Mouse (Mus musculus): ENCODE data around the gene Frmd4a.
"Not testable (repeated sequence)": the region's sequence is repeated elsewhere in the genome, so short reads cannot be mapped to it uniquely, and the experiment has no call there.

Gene Frmd4a

GRCm38 (mm10) chr2:4194324-4195014, 177.0 kb downstream of the Frmd4a start:
- DNase-seq (ENCODE audit: low read depth in 2 of 2, low spot score in 2 of 2) = no peak

DNA sequence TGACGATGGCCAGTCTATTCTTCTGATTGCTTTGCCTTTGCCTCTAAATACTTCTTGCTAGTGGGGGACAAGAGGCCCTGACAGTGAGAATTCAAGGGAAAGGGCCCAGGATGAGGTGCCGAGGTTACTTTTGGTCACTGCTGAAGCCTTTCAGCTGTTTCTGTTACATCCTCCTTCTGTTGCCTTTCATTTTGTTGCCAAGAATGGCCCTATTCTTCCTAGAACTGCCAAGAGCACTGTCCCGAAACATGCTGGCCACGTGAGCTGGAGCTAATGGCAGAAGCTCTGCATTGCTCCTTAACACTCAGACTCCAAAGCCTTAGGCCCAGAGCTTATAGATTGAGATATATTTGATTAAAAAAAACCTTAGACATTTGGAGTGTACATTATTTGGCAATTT, 178.5 kb downstream of the Frmd4a start:
- DNase-seq (ENCODE audit: low read depth in 2 of 2, low spot score in 2 of 2) = no peak

GRCm38 (mm10) chr2:4209234-4209633, 191.7 kb downstream of the Frmd4a start:
- DNase-seq (ENCODE audit: low read depth in 2 of 2, low spot score in 2 of 2) = no peak

GRCm38 (mm10) chr2:4222497-4222828, 204.9 kb downstream of the Frmd4a start:
- no peak for DNase-seq (ENCODE audit: low read depth in 2 of 2, low spot score in 2 of 2)

- DNase-seq (ENCODE audit: low read depth in 2 of 2, low spot score in 2 of 2) = no peak
These were observed 205.8 kb downstream of the Frmd4a start for GRCm38 (mm10) chr2:4223316-4223715.

- no peak for DNase-seq (ENCODE audit: low read depth in 2 of 2, low spot score in 2 of 2)
These were observed 209.5 kb downstream of the Frmd4a start for GRCm38 (mm10) chr2:4226941-4227558.

GRCm38 (mm10) chr2:4227563-4227962, 210.0 kb downstream of the Frmd4a start:
- DNase-seq (ENCODE audit: low read depth in 2 of 2, low spot score in 2 of 2) = no peak

- no peak for DNase-seq (ENCODE audit: low read depth in 2 of 2, low spot score in 2 of 2)
These were observed 211.0 kb downstream of the Frmd4a start for GRCm38 (mm10) chr2:4228510-4228909.

DNA sequence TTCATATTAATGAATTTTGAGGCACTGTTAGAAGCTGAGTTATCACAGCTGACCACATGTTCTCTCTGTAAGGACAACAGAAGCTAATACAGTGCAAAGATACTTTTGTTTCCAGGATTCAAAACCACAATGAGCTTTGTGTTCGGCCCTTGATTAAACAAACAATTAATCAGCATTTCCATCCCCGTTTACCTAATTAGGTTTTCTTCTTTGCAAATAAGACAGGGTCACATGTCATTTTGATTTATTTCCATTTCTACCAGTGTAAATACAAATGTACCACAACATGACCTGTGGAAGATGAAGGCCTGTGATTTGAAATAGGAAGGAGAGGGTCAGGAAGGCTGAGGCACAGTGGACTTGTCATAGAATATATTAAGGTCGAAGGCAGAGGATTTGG, 214.8 kb downstream of the Frmd4a start:
- no peak for DNase-seq (ENCODE audit: low read depth in 2 of 2, low spot score in 2 of 2)

DNA sequence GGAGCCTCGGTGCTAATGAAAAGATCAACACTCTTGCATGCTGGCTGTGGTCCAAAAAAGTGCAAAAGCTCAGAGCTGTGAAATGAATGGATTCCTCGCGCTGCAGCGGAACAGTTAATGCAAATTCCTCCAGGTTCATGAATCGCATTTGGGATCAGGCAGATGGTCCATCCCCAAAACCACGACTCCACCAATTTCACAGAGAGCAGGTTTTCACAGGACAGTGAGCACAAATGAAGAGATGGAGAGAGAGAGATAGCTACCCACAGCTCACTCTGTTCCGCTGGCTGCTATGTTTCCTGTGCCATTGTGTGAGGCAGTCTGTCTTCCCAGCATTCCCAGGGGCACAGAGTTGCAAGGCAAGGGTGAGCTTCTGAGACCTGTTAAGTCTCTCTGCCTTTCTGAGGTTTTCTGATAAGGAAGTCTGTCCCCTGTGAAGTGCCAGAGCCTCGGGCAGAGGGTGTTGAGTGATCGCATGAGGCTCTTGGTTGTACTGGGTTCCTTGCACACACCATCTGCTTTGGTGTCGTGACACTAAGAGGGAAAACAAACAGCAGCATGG, 215.3 kb downstream of the Frmd4a start:
- DNase-seq (ENCODE audit: low read depth in 2 of 2, low spot score in 2 of 2) = no peak

- DNase-seq (ENCODE audit: low read depth in 2 of 2, low spot score in 2 of 2) = no peak
These were observed 220.2 kb downstream of the Frmd4a start for GRCm38 (mm10) chr2:4237686-4238085.

DNA sequence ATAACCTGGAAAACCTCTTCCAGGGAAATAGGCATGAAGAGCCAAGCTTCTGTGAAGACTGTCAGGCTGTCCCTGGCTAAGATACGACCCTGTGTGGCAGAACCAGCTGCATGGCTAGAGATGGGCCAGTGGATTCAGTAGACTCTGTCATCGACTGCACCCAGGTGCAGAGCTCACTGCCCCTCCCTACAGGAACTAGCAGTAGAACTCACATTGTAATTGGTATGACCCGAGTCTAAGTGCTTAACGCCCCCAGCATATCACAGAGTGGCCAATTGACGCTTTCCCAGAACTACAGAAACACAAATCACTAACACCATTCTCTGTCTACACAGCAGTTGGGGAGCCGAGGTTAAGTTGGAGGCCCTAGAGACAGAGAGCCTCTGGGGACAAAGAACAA, 232.2 kb downstream of the Frmd4a start:
- DNase-seq (ENCODE audit: low read depth in 2 of 2, low spot score in 2 of 2) = no peak

GRCm38 (mm10) chr2:4252541-4253291, 235.2 kb downstream of the Frmd4a start:
- no peak for DNase-seq (ENCODE audit: low read depth in 2 of 2, low spot score in 2 of 2)

GRCm38 (mm10) chr2:4253348-4253747, 235.8 kb downstream of the Frmd4a start:
- no peak for DNase-seq (ENCODE audit: low read depth in 2 of 2, low spot score in 2 of 2)

DNA sequence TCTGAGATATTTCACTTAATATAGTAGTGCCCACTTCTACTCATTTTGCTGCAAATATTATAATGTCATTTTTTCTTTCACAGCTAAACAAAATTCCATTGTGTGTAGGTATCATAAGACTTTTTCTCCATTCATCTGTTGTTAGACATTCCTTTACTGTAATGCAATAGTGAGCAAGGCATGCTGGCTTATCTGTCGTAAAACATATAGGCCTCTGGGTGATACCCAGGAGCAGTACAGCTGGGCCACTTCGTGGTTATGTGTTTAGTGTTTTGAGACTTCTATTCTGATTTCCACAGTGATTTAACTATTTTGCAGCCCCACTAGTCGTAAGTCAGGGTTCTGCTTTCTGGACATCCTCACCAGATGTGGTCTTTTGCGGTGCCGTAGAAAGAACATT, 236.6 kb downstream of the Frmd4a start:
- no peak for DNase-seq (ENCODE audit: low read depth in 2 of 2, low spot score in 2 of 2)

DNA sequence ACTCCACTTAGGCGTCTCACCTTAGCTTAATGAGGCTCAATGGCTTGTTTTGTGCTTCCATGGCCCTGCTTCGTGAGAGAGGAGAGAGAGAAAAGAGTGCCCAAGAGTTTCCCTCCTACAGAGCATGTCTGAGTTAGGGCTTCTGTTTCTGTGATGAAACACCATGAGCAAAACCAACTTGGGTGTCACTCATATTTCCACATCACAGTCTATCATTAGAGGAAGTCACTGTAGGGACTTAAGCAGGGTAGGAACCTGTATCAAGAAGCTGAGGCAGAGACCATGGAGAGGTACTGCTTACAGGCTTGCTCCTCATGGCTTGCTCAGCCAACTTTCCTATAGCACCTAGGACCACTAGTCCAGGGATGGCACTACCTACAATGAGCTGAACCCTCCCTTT, 238.7 kb downstream of the Frmd4a start:
- DNase-seq (ENCODE audit: low read depth in 2 of 2, low spot score in 2 of 2) = no peak

GRCm38 (mm10) chr2:4257604-4258003, 240.1 kb downstream of the Frmd4a start:
- no peak for DNase-seq (ENCODE audit: low read depth in 2 of 2, low spot score in 2 of 2)

- DNase-seq (ENCODE audit: low read depth in 2 of 2, low spot score in 2 of 2) = not testable (repeated sequence)
These were observed 241.3 kb downstream of the Frmd4a start for GRCm38 (mm10) chr2:4258803-4259202.

GRCm38 (mm10) chr2:4260324-4261058, 243.0 kb downstream of the Frmd4a start:
- no peak for DNase-seq (ENCODE audit: low read depth in 2 of 2, low spot score in 2 of 2)

DNA sequence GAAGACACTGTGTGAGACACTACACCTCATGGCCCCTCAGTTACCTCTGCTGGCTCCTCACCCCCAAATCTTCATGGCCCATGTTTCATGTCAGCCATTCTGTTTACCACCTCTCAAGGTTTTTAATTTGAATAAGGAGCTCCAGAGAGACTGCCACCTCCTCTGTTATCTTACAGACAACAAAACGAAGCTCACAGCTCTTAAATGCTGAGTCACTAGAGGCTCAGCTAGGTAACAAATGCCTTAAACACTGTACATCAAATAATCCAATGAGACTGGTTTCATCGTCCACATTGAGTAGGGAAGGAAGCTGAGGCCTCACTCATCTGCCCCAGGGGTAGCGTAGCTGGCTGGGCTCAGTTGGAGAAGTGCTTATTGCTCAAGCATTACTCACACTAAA, 245.2 kb downstream of the Frmd4a start:
- DNase-seq (ENCODE audit: low read depth in 2 of 2, low spot score in 2 of 2) = no peak

DNA sequence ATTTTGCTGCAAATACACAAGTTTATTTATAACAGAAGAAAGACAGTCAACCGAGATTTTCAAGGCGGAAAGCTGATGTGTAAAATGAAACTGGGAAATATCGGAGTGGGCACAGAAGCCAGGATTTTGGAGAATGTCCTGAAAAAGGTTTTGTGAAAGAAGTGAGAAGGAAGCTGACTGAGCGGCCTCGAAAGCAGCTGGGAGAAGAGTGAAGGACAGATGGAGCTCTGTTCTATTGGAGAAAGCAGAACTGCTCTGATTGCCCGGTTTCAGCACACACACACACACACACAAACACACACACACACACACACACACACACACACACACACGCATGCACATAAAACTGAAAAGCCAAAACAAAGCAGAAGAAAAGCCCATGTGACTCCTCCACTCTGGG, 249.9 kb downstream of the Frmd4a start:
- DNase-seq (ENCODE audit: low read depth in 2 of 2, low spot score in 2 of 2) = no peak
